ENCODE assay signal across 9 mouse cellular contexts in genomic region chr7:100187601-100188000, GRCm38 (mm10). TPM values are rescaled to one million over a fixed set of nuclear protein-coding genes. Genes with fewer than 3 reads are reported as not detected.
DNase-seq lines count a peak whose midpoint lies in the region; ATAC-seq and TF ChIP-seq lines count a peak whose summit lies in the region.
"Had no signal": no experiment of that assay in that cellular context is flagged by ENCODE, and none has a peak within 500 bp of the region (broad histone marks: within the 10 kb centered on the region; RNA-seq: fewer than 3 reads in every experiment).

No protein-coding gene starts in this region.

- no peaks in the 10 kb centered on the region for H3K9me3 ChIP-seq in kidney, embryonic 14.5 days (ENCODE audit: control insufficient read depth, low read length)
- no peaks in the 10 kb centered on the region for H3K9me3 ChIP-seq in G1E (replicated peaks)
- H3K9me3 ChIP-seq: midbrain, embryonic 12.5 days had no signal

- ATAC-seq in kidney, embryonic 14.5 days (ENCODE audit: low FRiP score, low TSS enrichment): no peak
- ATAC-seq in G1E (ENCODE audit: extremely low read depth, insufficient number of reproducible peaks, low FRiP score, poor library complexity, severe bottlenecking): no peak
- ATAC-seq in granulocyte monocyte progenitor cell, adult 5-6 weeks (replicated peaks; ENCODE audit: poor library complexity, severe bottlenecking): peak; percentile 37; the same call in 1 of the 2 replicates
- no peak for ATAC-seq in erythroid progenitor cell, adult 5-6 weeks (replicated peaks; ENCODE audit: low FRiP score, poor library complexity, severe bottlenecking)

- H3K36me3 ChIP-seq in kidney, adult 2 months (ENCODE audit: control insufficient read depth, insufficient read depth, low read length): no peaks in the 10 kb centered on the region
- no peaks in the 10 kb centered on the region for H3K36me3 ChIP-seq in kidney, embryonic 14.5 days (ENCODE audit: control insufficient read depth, insufficient read depth, low read length)
- H3K36me3 ChIP-seq in G1E (replicated peaks): peaks cover 36% of the 10 kb centered on the region
- H3K36me3 ChIP-seq: midbrain, embryonic 12.5 days had no signal

- no peaks in the 10 kb centered on the region for H3K27me3 ChIP-seq in kidney, adult 2 months (replicated peaks; ENCODE audit: control insufficient read depth, insufficient read depth, low read length)
- no peaks in the 10 kb centered on the region for H3K27me3 ChIP-seq in kidney, embryonic 14.5 days (ENCODE audit: control insufficient read depth, insufficient read depth, low read length)
- peaks cover 6% of the 10 kb centered on the region; the same call in 1 of the 2 replicates for H3K27me3 ChIP-seq in G1E (ENCODE audit: insufficient read depth, low read length)

- no peak overlapping the region for H3K9ac ChIP-seq in kidney, embryonic 14.5 days (ENCODE audit: low read depth, low read length)
- H3K9ac ChIP-seq: midbrain, embryonic 12.5 days had no signal

- peak; percentile 79 for TF ChIP-seq CTCF in kidney, adult 2 months (conservative IDR thresholded peaks at IDR 0.05; ENCODE audit: insufficient read depth, insufficient read length, low read depth, low read length)
- TF ChIP-seq CTCF in G1E (IDR thresholded peaks at IDR 0.05; ENCODE audit: low read depth, low read length): 0 out of 2 replicates have a peak, but pooled peaks have one; percentile 49
- TF ChIP-seq CTCF in brain, embryonic 14.5 days (IDR thresholded peaks at IDR 0.05; ENCODE audit: borderline replicate concordance, extremely low read depth, insufficient read depth, insufficient read length): peak; percentile 75

- DNase-seq in kidney, adult 2 months: peak; percentile 38
- peak; percentile 35 for DNase-seq in G1E (ENCODE audit: low spot score)
- peak; percentile 58 for DNase-seq in brain, embryonic 14.5 days (ENCODE audit: low read depth)
- peak; percentile 39 to 49 for DNase-seq in left cerebral cortex, postnatal 25 days (ENCODE audit: low spot score in 2 of 2)
- peak; percentile 58 for DNase-seq in naive thymus-derived CD4-positive, alpha-beta T cell, adult 2 months (ENCODE audit: low read depth)

- intact Hi-C loops in left cerebral cortex, postnatal 25 days (cut with DNase I): loop anchor here (5.0 kb wide), 1 partner anchor 65 kb away; the partner anchor contains the start of gene Pold3

- no peak overlapping the region for H3K27ac ChIP-seq in kidney, adult 2 months (ENCODE audit: insufficient read depth, low read depth, low read length)
- no peak overlapping the region for H3K27ac ChIP-seq in kidney, embryonic 14.5 days (ENCODE audit: low read depth, low read length)
- H3K27ac ChIP-seq: midbrain, embryonic 12.5 days had no signal

- H3K4me3 ChIP-seq in kidney, adult 2 months (ENCODE audit: insufficient read depth, low read depth, low read length): no peak overlapping the region
- H3K4me3 ChIP-seq in kidney, embryonic 14.5 days (ENCODE audit: low read length): no peak overlapping the region
- H3K4me3 ChIP-seq in G1E (ENCODE audit: low read depth, low read length): no peak overlapping the region
- H3K4me3 ChIP-seq: midbrain, embryonic 12.5 days had no signal

- 18% methylated on average over 7 of the region's 7 CpGs for WGBS in kidney, adult 2 months
- 26% methylated on average over 7 of the region's 7 CpGs for WGBS in kidney, embryonic 14.5 days

- H3K4me2 ChIP-seq in kidney, embryonic 14.5 days (replicated peaks; ENCODE audit: low read depth, low read length): no peak overlapping the region
- H3K4me2 ChIP-seq: midbrain, embryonic 12.5 days had no signal

- TF ChIP-seq POLR2A in kidney, adult 2 months (IDR thresholded peaks at IDR 0.05; ENCODE audit: low read depth, low read length): no peak
- TF ChIP-seq POLR2A in brain, embryonic 14.5 days (IDR thresholded peaks at IDR 0.05; ENCODE audit: borderline replicate concordance, extremely low read depth, insufficient read depth, insufficient read length, poor library complexity, severe bottlenecking): no peak

- H3K4me1 ChIP-seq in kidney, adult 2 months (ENCODE audit: control insufficient read depth, insufficient read depth, low read length): no peaks in the 10 kb centered on the region
- no peaks in the 10 kb centered on the region for H3K4me1 ChIP-seq in kidney, embryonic 14.5 days (ENCODE audit: control insufficient read depth, insufficient read depth, low read length)
- peaks cover 16% of the 10 kb centered on the region for H3K4me1 ChIP-seq in G1E (ENCODE audit: insufficient read depth, low read depth, low read length)
- H3K4me1 ChIP-seq: midbrain, embryonic 12.5 days had no signal

RNA-seq across cellular contexts. Expression of gene Kcne3, which starts 11.3 kb away (rescaled TPM):
- 2.0 and 3.3 TPM in 2 replicates for polyA plus RNA-seq in kidney, adult 2 months (2012; rRNA removed)
- polyA plus RNA-seq in kidney, embryonic 14.5 days (2014; fragmentation: Nextera tagmentation; extraction: Ambion mirVana): 2.4 and 4.9 TPM in 2 replicates
- total RNA-seq in G1E (2014; fragmentation: Nextera tagmentation): 21.8 and 27.6 TPM in 2 replicates
- total RNA-seq in G1E (2017): 71.8 and 73.8 TPM in 2 replicates
- 1.5 and 1.6 TPM in 2 replicates for polyA plus RNA-seq in G1E (2012)
- 1.5 and 1.9 TPM in 2 replicates for polyA plus RNA-seq in brain, embryonic 14.5 days (2012; rRNA removed)
- total RNA-seq in granulocyte monocyte progenitor cell, adult 5-6 weeks (2014; fragmentation: Nextera tagmentation): 0.88 and 2.8 TPM in 2 replicates
- total RNA-seq in granulocyte monocyte progenitor cell, adult 5-6 weeks (2017): 0.95 TPM in 1 of 2 replicates, not detected in the other
- total RNA-seq in left cerebral cortex, postnatal 25 days (2021): not detected
- total RNA-seq in erythroid progenitor cell, adult 5-6 weeks (2015; ENCODE audit: low replicate concordance): not detected in 2 replicates
- not detected in 2 replicates for total RNA-seq in erythroid progenitor cell, adult 5-6 weeks (2017; ENCODE audit: low replicate concordance)

RNA-seq across cellular contexts. Expression of gene Lipt2, which starts 28.5 kb away (rescaled TPM):
- 3.6 and 4.4 TPM in 2 replicates for polyA plus RNA-seq in kidney, adult 2 months (2012; rRNA removed)
- 27.0 and 34.2 TPM in 2 replicates for polyA plus RNA-seq in kidney, embryonic 14.5 days (2014; fragmentation: Nextera tagmentation; extraction: Ambion mirVana)
- 8.7 and 11.7 TPM in 2 replicates for total RNA-seq in G1E (2014; fragmentation: Nextera tagmentation)
- total RNA-seq in G1E (2017): 9.1 and 10.9 TPM in 2 replicates
- 5.5 and 6.2 TPM in 2 replicates for polyA plus RNA-seq in G1E (2012)
- 10.6 and 14.0 TPM in 2 replicates for polyA plus RNA-seq in brain, embryonic 14.5 days (2012; rRNA removed)
- total RNA-seq in granulocyte monocyte progenitor cell, adult 5-6 weeks (2014; fragmentation: Nextera tagmentation): 4.2 and 7.2 TPM in 2 replicates
- 4.0 and 6.1 TPM in 2 replicates for total RNA-seq in granulocyte monocyte progenitor cell, adult 5-6 weeks (2017)
- 1 to 10 TPM; 4.9 to 5.4 TPM for total RNA-seq in left cerebral cortex, postnatal 25 days (2021)
- not detected in 2 replicates for total RNA-seq in erythroid progenitor cell, adult 5-6 weeks (2015; ENCODE audit: low replicate concordance)
- total RNA-seq in erythroid progenitor cell, adult 5-6 weeks (2017; ENCODE audit: low replicate concordance): not detected in 2 replicates

RNA-seq across cellular contexts. Expression of gene Pgm2l1, which starts 39.6 kb away (rescaled TPM):
- polyA plus RNA-seq in kidney, adult 2 months (2012; rRNA removed): 1.5 TPM in 2 replicates
- polyA plus RNA-seq in kidney, embryonic 14.5 days (2014; fragmentation: Nextera tagmentation; extraction: Ambion mirVana): 5.5 and 5.9 TPM in 2 replicates
- total RNA-seq in G1E (2014; fragmentation: Nextera tagmentation) (20.8 and 22.5 TPM in 2 replicates), G1E (2017) (21.0 and 22.6 TPM in 2 replicates)
- polyA plus RNA-seq in G1E (2012): 21.3 and 21.6 TPM in 2 replicates
- 26.1 and 43.5 TPM in 2 replicates for polyA plus RNA-seq in brain, embryonic 14.5 days (2012; rRNA removed)
- 7.9 and 10.8 TPM in 2 replicates for total RNA-seq in granulocyte monocyte progenitor cell, adult 5-6 weeks (2014; fragmentation: Nextera tagmentation)
- 6.7 and 8.4 TPM in 2 replicates for total RNA-seq in granulocyte monocyte progenitor cell, adult 5-6 weeks (2017)
- 100 to 1,000 TPM; 303 to 336 TPM for total RNA-seq in left cerebral cortex, postnatal 25 days (2021)
- 14.1 and 19.3 TPM in 2 replicates for total RNA-seq in erythroid progenitor cell, adult 5-6 weeks (2015; ENCODE audit: low replicate concordance)
- total RNA-seq in erythroid progenitor cell, adult 5-6 weeks (2017; ENCODE audit: low replicate concordance): 16.0 and 18.9 TPM in 2 replicates

Comparison
In these comparisons a context has a peak if more than half of its experiments do, and no peak if none do; other contexts are left out.
1. RNA of gene Kcne3, which starts 11.3 kb away (total RNA-seq): 21.8 to 73.8 TPM in G1E; 0.88 to 2.8 TPM in granulocyte monocyte progenitor cell, adult 5-6 weeks, not detected in left cerebral cortex, postnatal 25 days and not detected in erythroid progenitor cell, adult 5-6 weeks; every median in the first group is over 4 times any median in the second.
2. RNA of gene Lipt2, which starts 28.5 kb away (total RNA-seq): 8.7 to 11.7 TPM in G1E, 4.0 to 7.2 TPM in granulocyte monocyte progenitor cell, adult 5-6 weeks and 4.9 to 5.4 TPM in left cerebral cortex, postnatal 25 days; not detected in erythroid progenitor cell, adult 5-6 weeks; every median in the first group is over 4 times any median in the second.
3. RNA of gene Pgm2l1, which starts 39.6 kb away (total RNA-seq): 303 to 336 TPM in left cerebral cortex, postnatal 25 days; 20.8 to 22.6 TPM in G1E, 14.1 to 19.3 TPM in erythroid progenitor cell, adult 5-6 weeks and 6.7 to 10.8 TPM in granulocyte monocyte progenitor cell, adult 5-6 weeks; every median in the first group is over 10 times any median in the second.
4. Peak in every context shown above with its lines, with median percentiles within 50 percentile points of each other: DNase-seq and CTCF ChIP-seq.